ENCODE assay signal across 22 mouse cellular contexts in the genomic region with DNA sequence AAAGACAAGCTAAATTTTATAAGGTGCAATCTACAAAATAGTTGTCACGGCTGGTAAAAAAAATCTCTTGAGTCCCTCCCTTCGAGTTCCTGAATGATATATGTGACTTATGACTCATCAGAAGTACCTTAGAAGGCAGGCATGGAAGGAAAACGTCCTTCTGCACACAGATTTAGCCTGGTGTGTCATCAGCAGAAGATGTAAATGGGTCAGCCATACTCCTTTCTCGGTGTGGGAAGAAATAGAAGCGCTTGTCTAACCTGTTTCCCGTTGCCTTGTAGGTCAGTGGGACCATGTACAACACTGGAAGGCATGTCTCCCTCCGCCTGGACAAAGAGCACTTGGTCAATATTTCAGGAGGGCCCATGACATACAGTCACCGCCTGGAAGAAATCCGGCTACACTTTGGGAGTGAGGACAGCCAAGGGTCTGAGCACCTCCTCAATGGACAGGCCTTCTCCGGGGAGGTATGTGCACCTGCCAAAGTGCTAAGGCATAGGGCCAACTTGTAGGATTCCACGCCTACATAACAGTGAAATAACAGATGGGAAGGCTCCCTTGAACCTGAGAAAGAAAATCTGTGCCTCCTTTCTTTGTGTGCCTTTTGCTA.
DNase-seq lines count a peak whose midpoint lies in the region; ATAC-seq lines count a peak whose summit lies in the region.
"Had no signal": no experiment of that assay in that cellular context is flagged by ENCODE, and none has a peak within 500 bp of the region (broad histone marks: within the 10 kb centered on the region; RNA-seq: fewer than 3 reads in every experiment).

No protein-coding gene starts in this region.

- H3K36me3 ChIP-seq in heart, embryonic 10.5 days: no peaks in the 10 kb centered on the region
- no peaks in the 10 kb centered on the region for H3K36me3 ChIP-seq in heart, embryonic 11.5 days (ENCODE audit: control insufficient read depth, insufficient read depth, low read length)
- H3K36me3 ChIP-seq: embryonic facial prominence, embryonic 10.5 days; forebrain, embryonic 12.5 days; heart, embryonic 13.5 days; hindbrain, embryonic 15.5 days; intestine, embryonic 15.5 days had no signal

- 82% methylated on average over 11 of the region's 11 CpGs for WGBS in heart, embryonic 10.5 days
- WGBS in heart, embryonic 11.5 days (ENCODE audit: insufficient replicate concordance): 78% methylated on average over 11 of the region's 11 CpGs

- H3K9me3 ChIP-seq in heart, embryonic 10.5 days: no peaks in the 10 kb centered on the region
- H3K9me3 ChIP-seq in heart, embryonic 11.5 days (replicated peaks; ENCODE audit: control insufficient read depth, low read length): no peaks in the 10 kb centered on the region
- H3K9me3 ChIP-seq: embryonic facial prominence, embryonic 10.5 days; forebrain, embryonic 12.5 days; heart, embryonic 13.5 days; hindbrain, embryonic 15.5 days; intestine, embryonic 15.5 days; megakaryocyte, embryonic 14.5 days had no signal

- no peaks in the 10 kb centered on the region for H3K4me1 ChIP-seq in heart, embryonic 10.5 days
- no peaks in the 10 kb centered on the region for H3K4me1 ChIP-seq in heart, embryonic 11.5 days (ENCODE audit: control insufficient read depth, insufficient read depth, low read length)
- H3K4me1 ChIP-seq: embryonic facial prominence, embryonic 10.5 days; heart, embryonic 13.5 days; intestine, embryonic 15.5 days; megakaryocyte, embryonic 14.5 days had no signal

- H3K27ac ChIP-seq in heart, embryonic 10.5 days: no peak overlapping the region
- no peak overlapping the region for H3K27ac ChIP-seq in heart, embryonic 11.5 days (ENCODE audit: low read depth, low read length)
- H3K27ac ChIP-seq: embryonic facial prominence, embryonic 10.5 days; forebrain, embryonic 12.5 days; gastrocnemius, adult 2 months; heart, embryonic 13.5 days; hindbrain, embryonic 15.5 days; intestine, embryonic 15.5 days had no signal

- no peak overlapping the region for H3K4me2 ChIP-seq in heart, embryonic 11.5 days
- H3K4me2 ChIP-seq: forebrain, embryonic 12.5 days; heart, embryonic 13.5 days; hindbrain, embryonic 15.5 days; intestine, embryonic 15.5 days had no signal

- H3K9ac ChIP-seq in heart, embryonic 11.5 days (ENCODE audit: low read depth, low read length): no peak overlapping the region
- H3K9ac ChIP-seq: forebrain, embryonic 12.5 days; heart, embryonic 13.5 days; hindbrain, embryonic 15.5 days; intestine, embryonic 15.5 days had no signal

- DNase-seq in heart, embryonic 10.5 days (ENCODE audit: low spot score): peak; percentile 71
- DNase-seq in brain, adult 2 months (ENCODE audit: low read depth, low spot score): peak; percentile 98
- DNase-seq in cerebellum, adult 11-12 months: peak; percentile 95
- peak; percentile 88 to 95 for DNase-seq in cerebellum, postnatal 14 days
- DNase-seq in embryo, embryonic 10.5 days (ENCODE audit: low spot score): no peak
- no peak for DNase-seq in adrenal gland, adult 18-20 months (ENCODE audit: low spot score in 2 of 2)
- DNase-seq: adrenal gland, adult 2 months; gastrocnemius, adult 2 months; kidney, postnatal 36 days; layer of hippocampus, adult 9-11 months; liver; lung, postnatal 10 days; midbrain, embryonic 14.5 days; thymus, postnatal 36 days had no signal

- ATAC-seq in heart, embryonic 11.5 days (replicated peaks; ENCODE audit: insufficient number of reproducible peaks, low FRiP score, low TSS enrichment): no peak
- ATAC-seq: intestine, embryonic 15.5 days had no signal

- no peak overlapping the region for H3K4me3 ChIP-seq in heart, embryonic 10.5 days
- H3K4me3 ChIP-seq in heart, embryonic 11.5 days (ENCODE audit: low read depth, low read length): no peak overlapping the region
- H3K4me3 ChIP-seq: embryonic facial prominence, embryonic 10.5 days; forebrain, embryonic 12.5 days; gastrocnemius, adult 2 months; heart, embryonic 13.5 days; hindbrain, embryonic 15.5 days; intestine, embryonic 15.5 days; megakaryocyte, embryonic 14.5 days; myocyte had no signal

- no peaks in the 10 kb centered on the region for H3K27me3 ChIP-seq in heart, embryonic 10.5 days (ENCODE audit: insufficient read depth, poor library complexity, severe bottlenecking)
- no peaks in the 10 kb centered on the region for H3K27me3 ChIP-seq in heart, embryonic 11.5 days (ENCODE audit: control insufficient read depth, insufficient read depth, low read length)
- H3K27me3 ChIP-seq: forebrain, embryonic 12.5 days; heart, embryonic 13.5 days; hindbrain, embryonic 15.5 days; intestine, embryonic 15.5 days; megakaryocyte, embryonic 14.5 days had no signal

Comparison
In these comparisons a context has a peak if more than half of its experiments do, and no peak if none do; other contexts are left out.
1. DNase-seq: peak in heart, embryonic 10.5 days (single experiment), brain, adult 2 months (single experiment), cerebellum, adult 11-12 months (single experiment) and cerebellum, postnatal 14 days (2 of 2); none in embryo, embryonic 10.5 days (single experiment) and adrenal gland, adult 18-20 months (0 of 2).